Mouse (Mus musculus): Measurements from ENCODE around the gene Slc30a7. TPM values are rescaled to one million over a fixed set of nuclear protein-coding genes. Genes with fewer than 3 reads are reported as not detected.

The Slc30a7 gene
- polyA plus RNA-seq, 1 experiment from 2014 or later: 30.1 TPM

- Histone ChIP-seq H3K4me3 (replicated peaks) (no peak overlapping the region), H3K9ac (replicated peaks) (no peak overlapping the region), H3K27ac (no peak overlapping the region), H3K36me3 (peaks cover 31% of the 10 kb centered on the region), H3K4me2 (no peak overlapping the region), H3K9me3 (no peaks in the 10 kb centered on the region), H3K4me1 (replicated peaks) (0 out of 2 replicates have a peak, but pooled peaks cover 6% of the 10 kb centered on the region), H3K27me3 (no peaks in the 10 kb centered on the region)
- no peak for ATAC-seq (ENCODE audit: insufficient number of reproducible peaks, insufficient read depth, low FRiP score, low TSS enrichment, low read depth)
- WGBS: 45% methylated on average over 4 of the region's 4 CpGs
Measured at GRCm38 (mm10) chr3:115962028-115962415, 45.2 kb downstream of the Slc30a7 start.

- no peaks in the 10 kb centered on the region for H3K27me3 ChIP-seq
- H3K9ac ChIP-seq (replicated peaks): no peak overlapping the region
- H3K4me3 ChIP-seq (replicated peaks): no peak overlapping the region
- peak overlapping the region; percentile 79 for H3K27ac ChIP-seq
- WGBS: 64% methylated on average over 11 of the region's 11 CpGs
- 0 out of 2 replicates have a peak, but pooled peaks cover 6% of the 10 kb centered on the region for H3K4me1 ChIP-seq (replicated peaks)
- 0 out of 2 replicates have a peak, but pooled peaks have one; percentile 37 for ATAC-seq (ENCODE audit: insufficient number of reproducible peaks, insufficient read depth, low FRiP score, low TSS enrichment, low read depth)
- no peaks in the 10 kb centered on the region for H3K9me3 ChIP-seq
- H3K36me3 ChIP-seq: peaks cover 31% of the 10 kb centered on the region
- no peak overlapping the region for H3K4me2 ChIP-seq
Measured at GRCm38 (mm10) chr3:115961311-115962027, 45.7 kb downstream of the Slc30a7 start.

- Histone ChIP-seq H3K9ac (replicated peaks) (no peak overlapping the region), H3K4me2 (no peak overlapping the region), H3K36me3 (peaks cover 62% of the 10 kb centered on the region), H3K27ac (no peak overlapping the region), H3K27me3 (no peaks in the 10 kb centered on the region), H3K4me3 (replicated peaks) (no peak overlapping the region), H3K4me1 (replicated peaks) (0 out of 2 replicates have a peak, but pooled peaks cover 6% of the 10 kb centered on the region), H3K9me3 (no peaks in the 10 kb centered on the region)
- ATAC-seq (ENCODE audit: insufficient number of reproducible peaks, insufficient read depth, low FRiP score, low TSS enrichment, low read depth): no peak
- WGBS: 95% methylated on average over 7 of the region's 7 CpGs
Measured at GRCm38 (mm10) chr3:115957223-115957622, 50.0 kb downstream of the Slc30a7 start.

GRCm38 (mm10) chr3:115953088-115953487, 54.1 kb downstream of the Slc30a7 start:
- no peaks in the 10 kb centered on the region for H3K9me3 ChIP-seq
- 79% methylated on average over 3 of the region's 3 CpGs for WGBS
- H3K27ac ChIP-seq: 0 out of 2 replicates have a peak overlapping the region, but pooled peaks have one; percentile 47
- no peak for ATAC-seq (ENCODE audit: insufficient number of reproducible peaks, insufficient read depth, low FRiP score, low TSS enrichment, low read depth)
- no peaks in the 10 kb centered on the region for H3K27me3 ChIP-seq
- H3K4me2 ChIP-seq: no peak overlapping the region
- H3K4me1 ChIP-seq (replicated peaks): no peaks in the 10 kb centered on the region
- peaks cover 74% of the 10 kb centered on the region for H3K36me3 ChIP-seq
- no peak overlapping the region for H3K4me3 ChIP-seq (replicated peaks)
- no peak overlapping the region for H3K9ac ChIP-seq (replicated peaks)

GRCm38 (mm10) chr3:115952356-115952755, 54.9 kb downstream of the Slc30a7 start:
- H3K36me3 ChIP-seq: peaks cover 72% of the 10 kb centered on the region

GRCm38 (mm10) chr3:115951221-115951620, 56.0 kb downstream of the Slc30a7 start:
- Histone ChIP-seq H3K4me3 (replicated peaks) (no peak overlapping the region), H3K36me3 (peaks cover 77% of the 10 kb centered on the region), H3K27ac (no peak overlapping the region), H3K27me3 (no peaks in the 10 kb centered on the region), H3K9me3 (no peaks in the 10 kb centered on the region), H3K9ac (replicated peaks) (no peak overlapping the region), H3K4me1 (replicated peaks) (no peaks in the 10 kb centered on the region), H3K4me2 (no peak overlapping the region)
- WGBS: 73% methylated on average over 3 of the region's 3 CpGs
- ATAC-seq (ENCODE audit: insufficient number of reproducible peaks, insufficient read depth, low FRiP score, low TSS enrichment, low read depth): no peak

More at GRCm38 (mm10) chr3:115952356-115952755, 54.9 kb downstream of the Slc30a7 start:
- ATAC-seq (ENCODE audit: insufficient number of reproducible peaks, insufficient read depth, low FRiP score, low TSS enrichment, low read depth): no peak
- H3K9me3 ChIP-seq: no peaks in the 10 kb centered on the region
- H3K27me3 ChIP-seq: no peaks in the 10 kb centered on the region
- H3K4me1 ChIP-seq (replicated peaks): no peaks in the 10 kb centered on the region
- no peak overlapping the region for H3K27ac ChIP-seq
- H3K4me2 ChIP-seq: no peak overlapping the region
- no peak overlapping the region for H3K9ac ChIP-seq (replicated peaks)
- H3K4me3 ChIP-seq (replicated peaks): no peak overlapping the region
- WGBS: 85% methylated on average over 4 of the region's 4 CpGs

GRCm38 (mm10) chr3:115949921-115950877, 57.0 kb downstream of the Slc30a7 start:
- Histone ChIP-seq H3K9me3 (no peaks in the 10 kb centered on the region), H3K36me3 (peaks cover 74% of the 10 kb centered on the region), H3K4me1 (replicated peaks) (no peaks in the 10 kb centered on the region), H3K9ac (replicated peaks) (no peak overlapping the region), H3K27me3 (no peaks in the 10 kb centered on the region), H3K27ac (no peak overlapping the region), H3K4me3 (replicated peaks) (no peak overlapping the region), H3K4me2 (no peak overlapping the region)
- 88% methylated on average over 6 of the region's 6 CpGs for WGBS
- no peak for ATAC-seq (ENCODE audit: insufficient number of reproducible peaks, insufficient read depth, low FRiP score, low TSS enrichment, low read depth)

GRCm38 (mm10) chr3:115949220-115949920, 57.8 kb downstream of the Slc30a7 start:
- 76% methylated on average over 3 of the region's 3 CpGs for WGBS
- H3K36me3 ChIP-seq: peaks cover 74% of the 10 kb centered on the region

GRCm38 (mm10) chr3:115946272-115946671, 60.9 kb downstream of the Slc30a7 start:
- peaks cover 74% of the 10 kb centered on the region for H3K36me3 ChIP-seq
- no peaks in the 10 kb centered on the region for H3K9me3 ChIP-seq
- H3K4me1 ChIP-seq (replicated peaks): no peaks in the 10 kb centered on the region
- no peaks in the 10 kb centered on the region for H3K27me3 ChIP-seq
- 93% methylated on average over 8 of the region's 8 CpGs for WGBS
- H3K27ac ChIP-seq: no peak overlapping the region
- no peak overlapping the region for H3K9ac ChIP-seq (replicated peaks)
- H3K4me3 ChIP-seq (replicated peaks): no peak overlapping the region
- H3K4me2 ChIP-seq: no peak overlapping the region
- no peak for ATAC-seq (ENCODE audit: insufficient number of reproducible peaks, insufficient read depth, low FRiP score, low TSS enrichment, low read depth)

More at GRCm38 (mm10) chr3:115949220-115949920, 57.8 kb downstream of the Slc30a7 start:
- Histone ChIP-seq H3K4me1 (replicated peaks) (no peaks in the 10 kb centered on the region), H3K4me3 (replicated peaks) (no peak overlapping the region), H3K9me3 (no peaks in the 10 kb centered on the region), H3K9ac (replicated peaks) (no peak overlapping the region), H3K27ac (no peak overlapping the region), H3K4me2 (no peak overlapping the region), H3K27me3 (no peaks in the 10 kb centered on the region)
- no peak for ATAC-seq (ENCODE audit: insufficient number of reproducible peaks, insufficient read depth, low FRiP score, low TSS enrichment, low read depth)

- no peaks in the 10 kb centered on the region for H3K27me3 ChIP-seq
- H3K36me3 ChIP-seq: peaks cover 69% of the 10 kb centered on the region
- WGBS: 93% methylated on average over 6 of the region's 6 CpGs
- H3K27ac ChIP-seq: no peak overlapping the region
- no peak overlapping the region for H3K9ac ChIP-seq (replicated peaks)
- no peaks in the 10 kb centered on the region for H3K9me3 ChIP-seq
- H3K4me2 ChIP-seq: no peak overlapping the region
- no peaks in the 10 kb centered on the region for H3K4me1 ChIP-seq (replicated peaks)
- no peak overlapping the region for H3K4me3 ChIP-seq (replicated peaks)
- no peak for ATAC-seq (ENCODE audit: insufficient number of reproducible peaks, insufficient read depth, low FRiP score, low TSS enrichment, low read depth)
Measured at GRCm38 (mm10) chr3:115944376-115944775, 62.8 kb downstream of the Slc30a7 start.

GRCm38 (mm10) chr3:115941464-115941863, 65.7 kb downstream of the Slc30a7 start:
- Histone ChIP-seq H3K4me1 (replicated peaks) (no peaks in the 10 kb centered on the region), H3K9ac (replicated peaks) (no peak overlapping the region), H3K4me3 (replicated peaks) (no peak overlapping the region), H3K9me3 (no peaks in the 10 kb centered on the region), H3K27me3 (no peaks in the 10 kb centered on the region), H3K4me2 (no peak overlapping the region), H3K36me3 (peaks cover 66% of the 10 kb centered on the region), H3K27ac (no peak overlapping the region)
- 92% methylated on average over 8 of the region's 8 CpGs for WGBS
- ATAC-seq (ENCODE audit: insufficient number of reproducible peaks, insufficient read depth, low FRiP score, low TSS enrichment, low read depth): no peak

All from limb, embryonic 12.5 days (tissue).